21 mouse cellular contexts compared by ENCODE assay signal in the genomic region with DNA sequence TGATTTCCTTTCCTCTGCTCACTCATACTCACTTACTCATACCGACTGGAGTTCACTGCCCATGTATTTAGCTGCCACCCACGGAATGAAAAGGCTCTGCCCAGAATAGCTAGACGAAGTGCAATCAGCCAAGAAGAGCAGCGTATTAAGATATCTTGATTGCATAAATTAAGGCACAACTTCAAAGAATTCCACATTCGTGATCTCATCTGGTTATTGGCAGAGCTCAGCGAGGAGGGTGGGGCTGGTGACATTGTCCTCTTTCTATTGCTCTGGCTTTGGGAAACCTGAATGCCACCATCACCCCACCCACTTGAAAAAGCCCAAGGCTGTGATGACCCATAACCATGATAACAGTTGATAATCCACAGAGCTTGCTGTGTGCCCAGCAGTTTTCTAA. TPM values are rescaled to one million over a fixed set of nuclear protein-coding genes. Genes with fewer than 3 reads are reported as not detected.
DNase-seq lines count a peak whose midpoint lies in the region; ATAC-seq lines count a peak whose summit lies in the region.
"Had no signal": no experiment of that assay in that cellular context is flagged by ENCODE, and none has a peak within 500 bp of the region (broad histone marks: within the 10 kb centered on the region; RNA-seq: fewer than 3 reads in every experiment).

No protein-coding gene starts in this region.

- DNase-seq in kidney, postnatal 36 days = no peak
- peak; percentile 92 for DNase-seq in Muller cell, postnatal 12 days (ENCODE audit: inconsistent ontology term)
- peak; percentile 63 for DNase-seq in induced T-regulatory cell, adult 2 months (ENCODE audit: low read depth)
- no peak for DNase-seq in urinary bladder, adult 2 months (ENCODE audit: low spot score)
- no peak for DNase-seq in embryonic facial prominence, embryonic 10.5 days (ENCODE audit: low spot score)
- DNase-seq: cerebellum, adult 18-20 months; gastrocnemius, postnatal 36 days; kidney, adult 2 months; layer of hippocampus, postnatal 36 days; lung, postnatal 36 days; right cerebral cortex, postnatal 4 days; thymus, adult 18-20 months had no signal

- no peak overlapping the region for H3K4me2 ChIP-seq in kidney, embryonic 14.5 days (replicated peaks; ENCODE audit: low read depth, low read length)
- H3K4me2 ChIP-seq: embryonic facial prominence, embryonic 13.5 days; heart, embryonic 11.5 days; midbrain, embryonic 11.5 days had no signal

- H3K27ac ChIP-seq in kidney, embryonic 14.5 days (ENCODE audit: low read depth, low read length) = no peak overlapping the region
- H3K27ac ChIP-seq in embryonic facial prominence, embryonic 10.5 days (replicated peaks) = no peak overlapping the region
- H3K27ac ChIP-seq: embryonic facial prominence, embryonic 13.5 days had no signal

- H3K9me3 ChIP-seq in kidney, embryonic 14.5 days (ENCODE audit: control insufficient read depth, low read length) = no peaks in the 10 kb centered on the region
- no peaks in the 10 kb centered on the region for H3K9me3 ChIP-seq in embryonic facial prominence, embryonic 10.5 days
- H3K9me3 ChIP-seq: embryonic facial prominence, embryonic 13.5 days had no signal

- no peaks in the 10 kb centered on the region for H3K27me3 ChIP-seq in kidney, embryonic 14.5 days (ENCODE audit: control insufficient read depth, insufficient read depth, low read length)
- H3K27me3 ChIP-seq in embryonic facial prominence, embryonic 10.5 days (replicated peaks; ENCODE audit: low read depth, poor library complexity, severe bottlenecking) = no peaks in the 10 kb centered on the region
- H3K27me3 ChIP-seq: embryonic facial prominence, embryonic 13.5 days had no signal

- 71% methylated on average over 6 of the region's 6 CpGs for WGBS in kidney, embryonic 14.5 days
- 89% methylated on average over 6 of the region's 6 CpGs for WGBS in embryonic facial prominence, embryonic 10.5 days

- ATAC-seq in kidney, embryonic 14.5 days (ENCODE audit: low FRiP score, low TSS enrichment) = peak; percentile 46; the same call in 1 of the 2 replicates
- ATAC-seq in CD4-positive, CD25-positive, alpha-beta regulatory T cell, adult 4 months = peak; percentile 1
- ATAC-seq: hindbrain, embryonic 16.5 days had no signal

- no peak overlapping the region for H3K9ac ChIP-seq in kidney, embryonic 14.5 days (ENCODE audit: low read depth, low read length)
- H3K9ac ChIP-seq: embryonic facial prominence, embryonic 13.5 days had no signal

- no peaks in the 10 kb centered on the region for H3K36me3 ChIP-seq in kidney, embryonic 14.5 days (ENCODE audit: control insufficient read depth, insufficient read depth, low read length)
- no peaks in the 10 kb centered on the region for H3K36me3 ChIP-seq in embryonic facial prominence, embryonic 10.5 days (replicated peaks)
- H3K36me3 ChIP-seq: embryonic facial prominence, embryonic 13.5 days had no signal

- H3K4me3 ChIP-seq in kidney, embryonic 14.5 days (ENCODE audit: low read length) = no peak overlapping the region
- H3K4me3 ChIP-seq in embryonic facial prominence, embryonic 10.5 days = no peak overlapping the region
- H3K4me3 ChIP-seq: embryonic facial prominence, embryonic 13.5 days had no signal

- H3K4me1 ChIP-seq in kidney, embryonic 14.5 days (ENCODE audit: control insufficient read depth, insufficient read depth, low read length) = no peaks in the 10 kb centered on the region
- no peaks in the 10 kb centered on the region for H3K4me1 ChIP-seq in embryonic facial prominence, embryonic 10.5 days
- H3K4me1 ChIP-seq: embryonic facial prominence, embryonic 13.5 days had no signal

RNA-seq across cellular contexts. Expression of gene Slc36a3, which starts 23.6 kb away (rescaled TPM):
- polyA plus RNA-seq in kidney, embryonic 14.5 days (2014; fragmentation: Nextera tagmentation; extraction: Ambion mirVana) = not detected in 2 replicates
- under 1 TPM; 0.36 to 0.58 TPM for polyA plus RNA-seq in CD4-positive, CD25-positive, alpha-beta regulatory T cell, adult 4 months (2017; shearing (Covaris generic))
- polyA plus RNA-seq in urinary bladder, adult 2 months (2012; rRNA removed) = 0.06 TPM in 1 of 2 replicates, not detected in the other
- not detected in 2 replicates for polyA plus RNA-seq in embryonic facial prominence, embryonic 10.5 days (2016; fragmentation: Nextera tagmentation; extraction: Ambion mirVana)
- polyA plus RNA-seq: embryonic facial prominence, embryonic 13.5 days; forebrain, embryonic 11.5 days; heart, embryonic 11.5 days; hindbrain, embryonic 16.5 days; limb, embryonic 14.5 days; liver, embryonic 16.5 days; midbrain, embryonic 11.5 days had no signal

RNA-seq across cellular contexts. Expression of gene Gm2a, which starts 30.0 kb away (rescaled TPM):
- 27.3 and 33.6 TPM in 2 replicates for polyA plus RNA-seq in kidney, embryonic 14.5 days (2014; fragmentation: Nextera tagmentation; extraction: Ambion mirVana)
- polyA plus RNA-seq in CD4-positive, CD25-positive, alpha-beta regulatory T cell, adult 4 months (2017; shearing (Covaris generic)) = 100 to 1,000 TPM; 162 to 185 TPM
- polyA plus RNA-seq in urinary bladder, adult 2 months (2012; rRNA removed) = 47.0 and 62.2 TPM in 2 replicates
- polyA plus RNA-seq in embryonic facial prominence, embryonic 10.5 days (2016; fragmentation: Nextera tagmentation; extraction: Ambion mirVana) = 7.2 and 7.3 TPM in 2 replicates

RNA-seq across cellular contexts. Expression of gene Ccdc69, which starts 50.0 kb away (rescaled TPM):
- 3.5 and 3.6 TPM in 2 replicates for polyA plus RNA-seq in kidney, embryonic 14.5 days (2014; fragmentation: Nextera tagmentation; extraction: Ambion mirVana)
- 10 to 100 TPM; 68.2 to 80.6 TPM for polyA plus RNA-seq in CD4-positive, CD25-positive, alpha-beta regulatory T cell, adult 4 months (2017; shearing (Covaris generic))
- polyA plus RNA-seq in urinary bladder, adult 2 months (2012; rRNA removed) = 29.0 and 33.3 TPM in 2 replicates
- 0.47 and 0.49 TPM in 2 replicates for polyA plus RNA-seq in embryonic facial prominence, embryonic 10.5 days (2016; fragmentation: Nextera tagmentation; extraction: Ambion mirVana)

RNA-seq across cellular contexts. Expression of gene Slc36a2, which starts 56.9 kb away (rescaled TPM):
- 0.63 and 0.80 TPM in 2 replicates for polyA plus RNA-seq in kidney, embryonic 14.5 days (2014; fragmentation: Nextera tagmentation; extraction: Ambion mirVana)
- not detected for polyA plus RNA-seq in CD4-positive, CD25-positive, alpha-beta regulatory T cell, adult 4 months (2017; shearing (Covaris generic))
- polyA plus RNA-seq in urinary bladder, adult 2 months (2012; rRNA removed) = 3.1 and 4.5 TPM in 2 replicates
- 0.50 and 0.96 TPM in 2 replicates for polyA plus RNA-seq in embryonic facial prominence, embryonic 10.5 days (2016; fragmentation: Nextera tagmentation; extraction: Ambion mirVana)
- polyA plus RNA-seq: forebrain, embryonic 11.5 days; midbrain, embryonic 11.5 days had no signal

Comparison
In these comparisons a context has a peak if more than half of its experiments do, and no peak if none do; other contexts are left out.
1. DNase-seq: peak in Muller cell, postnatal 12 days (single experiment) and induced T-regulatory cell, adult 2 months (single experiment); none in kidney, postnatal 36 days (0 of 2), urinary bladder, adult 2 months (single experiment) and embryonic facial prominence, embryonic 10.5 days (single experiment).